Mouse (Mus musculus) T-cell, adult 2 months (primary cell): ENCODE results near the gene Zfp213.
"Not testable (repeated sequence)": the region's sequence is repeated elsewhere in the genome, so short reads cannot be mapped to it uniquely, and the experiment has no call there.

Experiments
- DNase-seq: peaks from one replicate; pipeline ENCODE4 v3.0.0; 2022; ENCODE audit warnings: low spot score

Zfp213 gene

DNA sequence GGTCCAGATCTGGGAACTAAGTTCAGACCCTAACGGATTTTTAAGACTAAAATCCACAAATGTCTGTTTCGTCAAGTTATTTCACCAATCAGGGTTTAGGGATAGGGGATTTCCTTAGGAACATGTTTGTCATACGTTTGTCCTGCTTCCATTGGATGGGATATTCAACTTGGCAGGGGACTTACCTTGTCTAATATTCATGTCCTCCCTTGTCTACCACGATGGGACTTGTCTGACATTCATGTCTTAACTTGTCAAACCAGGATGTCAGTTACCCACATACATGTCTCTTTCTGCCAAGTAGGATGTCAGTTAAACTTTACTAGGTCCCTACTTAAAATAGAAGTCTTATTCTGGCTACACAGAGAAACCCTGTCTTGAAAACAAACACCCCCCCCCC lies 20.1 kb downstream of the Zfp213 start:
- DNase-seq = no peak

DNA sequence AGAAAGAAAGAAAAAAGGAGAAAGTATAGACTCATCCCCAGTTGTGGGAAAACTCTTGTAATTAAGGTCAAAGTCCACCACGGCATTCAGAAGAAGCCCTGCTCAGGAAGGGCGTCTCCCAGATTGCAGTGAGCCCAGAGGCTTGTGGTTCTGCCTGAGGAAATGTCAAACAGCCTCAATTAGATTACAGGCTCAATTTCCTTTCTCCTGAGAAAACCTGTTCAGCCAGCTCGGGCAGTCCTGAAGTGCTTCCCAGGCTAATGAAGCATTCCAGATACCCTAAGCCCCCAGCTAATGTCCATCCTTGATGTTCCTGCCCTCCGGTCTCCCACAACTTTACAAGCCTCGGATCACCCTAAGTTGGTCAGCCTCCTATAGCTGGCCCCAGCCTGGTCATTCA lies 20.7 kb downstream of the Zfp213 start:
- no peak for DNase-seq

DNA sequence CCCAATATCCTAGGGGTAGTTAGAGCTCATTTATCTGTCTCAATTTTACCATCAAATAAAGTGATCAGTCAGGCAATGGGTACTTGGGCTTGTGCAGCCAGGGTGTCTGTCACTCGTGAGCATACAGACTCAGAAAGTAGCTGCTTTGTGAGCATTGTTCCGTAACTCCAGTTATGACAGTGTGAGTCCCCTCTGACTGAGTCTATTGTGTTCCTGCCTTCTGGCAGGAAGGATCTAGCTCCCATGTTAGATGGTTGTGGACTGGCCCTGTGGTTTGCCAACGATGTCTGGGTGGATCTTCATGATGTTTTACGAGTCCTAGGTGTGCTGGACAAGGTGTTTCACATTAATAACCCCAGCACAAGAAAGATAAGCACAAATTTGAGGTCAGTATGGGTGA lies 21.2 kb downstream of the Zfp213 start:
- no peak for DNase-seq

DNA sequence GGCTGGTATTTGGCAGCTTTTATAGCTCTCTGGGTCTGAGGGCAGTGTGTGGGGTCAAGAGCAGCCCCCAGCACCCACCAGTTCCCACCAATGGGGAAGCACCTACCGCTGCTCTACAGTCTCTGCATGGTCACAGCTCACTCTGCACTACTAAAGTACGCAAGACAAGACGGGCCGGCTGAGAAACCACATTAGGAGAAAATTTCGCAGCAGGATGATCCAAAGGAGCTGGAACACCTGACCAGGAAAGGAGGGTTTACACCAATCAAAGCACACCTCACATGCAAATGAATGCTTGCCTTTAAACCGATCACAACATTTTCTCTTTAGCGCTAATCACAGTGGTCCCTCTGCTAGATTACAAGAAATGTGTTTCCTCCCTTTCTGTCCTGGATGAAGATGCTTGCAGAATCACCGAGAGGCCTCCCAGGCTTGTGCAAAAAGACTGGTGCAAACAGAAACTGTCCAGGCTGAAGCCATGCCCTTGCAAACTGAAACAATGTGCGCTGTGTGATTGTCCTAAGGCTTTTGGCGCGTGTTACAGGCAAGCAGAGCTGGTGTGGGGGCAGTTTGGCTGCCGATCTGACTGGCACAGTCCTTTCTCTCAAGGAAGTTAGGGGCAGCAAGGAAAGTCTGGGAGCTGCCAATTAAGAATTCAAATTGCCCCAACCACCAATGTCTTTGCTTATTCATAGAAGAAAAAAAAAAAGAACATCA lies 21.9 kb downstream of the Zfp213 start:
- DNase-seq = no peak

DNA sequence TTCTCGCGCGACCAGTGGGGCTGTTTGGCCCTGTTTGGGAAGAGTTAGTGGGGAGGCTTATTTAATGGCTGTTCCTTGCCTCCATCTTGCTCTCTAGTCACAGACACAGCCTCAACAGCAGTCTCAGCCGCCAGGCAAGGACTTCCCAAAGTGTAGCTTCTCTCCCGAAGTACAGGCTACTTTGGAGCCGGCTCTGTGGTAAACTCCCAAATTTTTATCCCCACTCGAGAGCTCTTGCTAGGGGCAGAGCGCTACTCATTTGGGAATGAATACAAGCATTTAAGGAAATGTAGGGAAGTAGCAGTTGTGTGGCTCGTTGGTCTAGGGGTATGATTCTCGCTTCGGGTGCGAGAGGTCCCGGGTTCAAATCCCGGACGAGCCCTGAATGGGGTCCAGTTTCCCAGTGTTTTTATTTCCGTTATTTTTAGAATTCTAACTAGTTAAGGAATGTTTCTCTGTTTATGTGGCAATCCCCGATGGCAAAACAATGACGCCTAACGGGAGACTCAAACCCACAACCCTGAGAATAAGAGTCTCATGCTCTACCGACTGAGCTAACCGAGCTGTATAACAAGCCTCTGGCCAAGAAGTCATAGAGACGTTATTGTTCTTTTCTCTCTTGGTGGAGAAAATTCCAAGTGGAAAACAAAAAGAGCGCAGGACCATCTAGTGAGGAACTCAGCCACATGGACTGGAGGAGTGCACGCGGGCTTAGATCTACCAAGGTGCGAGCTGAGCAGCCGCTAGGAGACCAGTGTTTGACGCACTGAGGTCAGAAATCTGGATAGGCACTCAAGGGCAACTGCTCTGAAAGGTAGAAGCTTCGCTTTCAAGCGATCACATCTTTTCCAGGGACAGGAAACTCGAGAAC lies 23.2 kb downstream of the Zfp213 start:
- DNase-seq = no peak

DNA sequence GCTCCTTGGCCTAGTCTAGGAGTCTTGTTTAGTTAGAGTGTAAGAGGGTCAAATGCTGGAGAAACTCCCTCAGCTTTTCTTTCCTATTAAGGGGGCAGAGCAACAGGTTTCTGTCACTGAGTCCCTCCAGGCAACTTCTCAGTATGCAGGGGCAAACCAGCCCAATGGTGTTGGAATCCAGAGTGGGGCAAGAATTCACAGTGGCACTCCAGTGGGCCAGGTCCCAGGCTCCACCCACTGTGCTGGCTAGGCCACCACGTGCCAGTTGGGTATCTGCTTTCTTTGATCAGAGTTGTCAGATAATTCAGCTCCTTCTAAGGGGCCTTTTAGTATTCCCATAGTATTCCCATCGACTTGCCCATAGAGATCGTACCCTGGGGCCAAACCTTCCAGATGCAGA lies 23.9 kb downstream of the Zfp213 start:
- no peak for DNase-seq

DNA sequence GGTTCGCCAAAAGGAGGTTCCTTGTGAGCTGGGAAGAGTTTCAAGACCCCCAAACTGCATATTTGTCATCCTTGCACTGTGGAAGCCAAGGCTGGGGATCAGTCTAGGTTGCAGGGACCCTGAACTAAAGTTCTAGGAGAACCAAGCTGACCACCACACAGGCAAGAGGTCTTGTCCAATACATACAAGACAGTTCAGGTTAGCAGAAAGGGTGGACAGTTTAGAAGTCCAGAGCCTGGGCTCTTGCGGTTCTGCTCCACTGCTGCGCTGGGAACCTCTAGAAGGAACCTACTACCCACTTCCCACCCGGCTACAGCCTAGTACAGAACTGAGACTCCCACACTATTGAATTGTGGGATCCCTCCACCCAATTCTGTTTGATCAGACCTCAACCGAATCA lies 24.4 kb downstream of the Zfp213 start:
- no peak for DNase-seq

DNA sequence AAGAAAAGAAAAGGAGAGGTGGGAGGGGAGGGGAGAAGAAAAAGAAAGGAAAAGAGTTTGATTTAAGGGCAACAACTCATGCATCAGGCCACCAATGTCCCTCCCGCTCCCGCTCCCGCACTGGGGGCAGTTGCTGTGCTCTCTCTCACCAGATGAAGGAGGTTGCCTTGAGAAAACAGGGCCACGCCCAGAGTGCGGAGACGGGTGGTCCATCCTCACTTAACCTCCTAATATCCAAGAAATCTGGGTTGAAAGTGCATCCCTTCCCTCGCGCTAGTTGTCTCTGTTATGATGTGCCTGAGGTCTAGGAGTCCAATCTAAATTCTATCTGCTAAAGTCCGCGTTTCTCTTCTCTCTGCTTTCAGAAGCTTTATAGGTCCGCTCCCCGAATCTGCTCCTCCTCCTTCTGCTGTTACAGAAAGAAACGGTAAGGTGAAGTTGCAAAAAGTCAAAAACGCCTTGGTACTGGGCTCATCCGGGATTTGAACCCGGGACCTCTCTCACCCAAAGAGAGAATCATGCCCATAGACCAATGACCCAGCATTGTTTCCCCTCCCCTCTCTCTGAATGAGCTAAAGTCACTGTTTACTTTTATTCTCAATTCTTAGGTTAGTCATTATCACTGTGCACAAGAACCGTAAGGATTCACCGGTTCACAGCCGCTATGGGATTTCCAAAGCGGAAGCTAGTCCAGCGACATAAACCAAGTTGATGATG lies 25.6 kb downstream of the Zfp213 start:
- DNase-seq = no peak

DNA sequence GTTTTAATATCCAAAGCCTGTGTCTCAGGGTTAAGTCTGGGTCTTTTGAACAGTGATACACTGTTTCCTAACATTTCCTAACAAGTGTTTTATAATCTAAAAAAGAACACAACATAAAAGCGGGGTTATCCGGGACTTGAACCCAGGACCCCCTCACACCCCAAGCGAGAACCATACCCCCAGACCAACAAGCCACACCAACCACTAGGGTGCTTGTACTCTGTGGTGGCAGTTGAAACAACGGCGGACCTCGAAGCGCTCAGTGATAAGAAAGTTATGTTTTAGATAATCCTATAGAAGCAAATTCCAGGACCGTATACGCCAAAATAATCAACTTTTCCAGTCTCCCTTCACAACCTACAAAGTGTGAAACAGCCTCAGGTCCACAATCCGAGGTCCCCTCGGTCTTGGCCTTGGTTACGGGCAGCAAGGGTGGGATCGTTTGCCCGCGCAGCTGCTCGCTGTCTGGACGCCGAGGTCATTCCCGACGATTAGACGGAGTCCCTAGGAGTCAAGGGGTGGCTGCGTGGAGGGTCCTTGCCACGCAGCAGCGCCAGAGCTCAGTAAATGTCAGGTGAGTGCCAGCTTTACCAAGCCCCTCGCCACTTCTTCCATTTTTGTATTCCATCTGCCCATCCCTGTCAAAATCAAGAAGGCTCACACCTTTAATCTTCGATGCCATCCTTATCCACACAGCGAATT lies 26.3 kb downstream of the Zfp213 start:
- DNase-seq = no peak

DNA sequence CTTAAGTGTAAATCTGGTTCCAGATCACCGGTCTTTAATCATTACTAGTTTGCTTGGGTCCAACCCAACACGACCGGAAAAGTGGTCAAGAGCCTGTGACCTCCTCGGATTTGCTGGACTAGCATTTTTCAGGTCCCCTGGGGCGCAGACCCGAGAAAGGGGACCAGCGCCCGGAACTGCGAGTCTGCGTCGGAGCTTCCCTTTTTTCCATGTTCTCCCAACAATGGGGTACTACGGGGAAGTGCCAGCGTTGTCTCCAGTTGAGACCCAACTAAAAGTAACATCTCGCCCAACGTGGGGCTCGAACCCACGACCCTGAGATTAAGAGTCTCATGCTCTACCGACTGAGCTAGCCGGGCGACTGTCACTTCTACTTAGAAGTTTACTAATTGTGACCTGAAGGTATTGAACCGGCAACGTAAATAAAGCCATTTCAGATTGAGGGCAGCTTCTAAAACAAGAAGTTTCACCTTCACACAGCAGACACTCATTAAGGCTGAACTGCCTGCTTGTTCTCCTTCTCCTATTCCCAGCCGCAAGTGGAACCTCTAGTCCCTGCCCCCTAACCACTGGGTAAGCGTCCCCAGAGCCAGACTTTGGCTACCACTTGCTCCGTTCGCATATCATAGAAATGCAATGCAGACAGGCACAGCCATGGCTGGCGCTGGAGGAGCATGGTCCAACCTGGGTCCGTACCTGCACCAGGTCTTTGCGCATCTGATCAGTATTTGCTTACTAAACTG lies 28.8 kb downstream of the Zfp213 start:
- not testable (repeated sequence) for DNase-seq

DNA sequence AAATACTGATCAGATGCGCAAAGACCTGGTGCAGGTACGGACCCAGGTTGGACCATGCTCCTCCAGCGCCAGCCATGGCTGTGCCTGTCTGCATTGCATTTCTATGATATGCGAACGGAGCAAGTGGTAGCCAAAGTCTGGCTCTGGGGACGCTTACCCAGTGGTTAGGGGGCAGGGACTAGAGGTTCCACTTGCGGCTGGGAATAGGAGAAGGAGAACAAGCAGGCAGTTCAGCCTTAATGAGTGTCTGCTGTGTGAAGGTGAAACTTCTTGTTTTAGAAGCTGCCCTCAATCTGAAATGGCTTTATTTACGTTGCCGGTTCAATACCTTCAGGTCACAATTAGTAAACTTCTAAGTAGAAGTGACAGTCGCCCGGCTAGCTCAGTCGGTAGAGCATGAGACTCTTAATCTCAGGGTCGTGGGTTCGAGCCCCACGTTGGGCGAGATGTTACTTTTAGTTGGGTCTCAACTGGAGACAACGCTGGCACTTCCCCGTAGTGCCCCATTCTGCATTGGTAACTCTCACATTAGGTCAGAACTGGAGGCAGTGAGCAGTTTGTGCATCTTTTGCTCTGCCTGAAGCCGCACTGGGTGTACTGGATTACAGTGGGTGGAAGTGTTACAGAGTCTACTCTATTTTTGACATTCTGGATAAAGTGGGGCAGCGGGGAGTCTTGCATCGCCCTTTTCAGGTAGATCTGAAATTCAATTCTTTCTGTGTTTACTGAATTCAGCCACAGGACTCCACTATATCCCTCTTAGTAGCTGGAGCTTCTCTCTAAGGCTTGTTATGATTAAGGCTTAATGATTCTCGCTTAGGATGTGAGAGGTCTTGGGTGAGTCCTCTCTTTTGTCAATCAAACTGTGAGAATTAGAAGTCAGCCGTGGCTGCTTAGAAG lies 30.2 kb downstream of the Zfp213 start:
- DNase-seq = not testable (repeated sequence)

DNA sequence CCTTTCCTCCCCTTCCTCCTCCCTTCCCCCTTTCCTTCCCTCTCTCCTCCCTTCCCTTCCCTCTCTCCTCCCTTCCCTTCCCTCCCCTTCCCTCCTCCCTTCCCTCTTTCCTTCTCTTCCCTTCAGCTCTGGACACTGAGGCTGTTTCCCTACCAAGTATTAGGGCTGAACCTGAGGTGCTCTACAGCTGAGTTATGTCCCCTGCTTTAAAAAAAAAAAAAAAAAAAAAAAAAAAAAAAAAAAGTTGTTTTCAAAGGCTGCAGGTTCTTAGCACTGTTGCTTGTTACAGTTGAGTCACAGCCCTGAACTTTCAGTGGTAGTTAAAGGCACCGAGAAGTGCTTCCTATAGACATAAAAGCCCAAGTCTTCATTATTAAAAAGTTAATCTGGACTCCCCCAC lies 32.6 kb downstream of the Zfp213 start:
- DNase-seq = not testable (repeated sequence)

DNA sequence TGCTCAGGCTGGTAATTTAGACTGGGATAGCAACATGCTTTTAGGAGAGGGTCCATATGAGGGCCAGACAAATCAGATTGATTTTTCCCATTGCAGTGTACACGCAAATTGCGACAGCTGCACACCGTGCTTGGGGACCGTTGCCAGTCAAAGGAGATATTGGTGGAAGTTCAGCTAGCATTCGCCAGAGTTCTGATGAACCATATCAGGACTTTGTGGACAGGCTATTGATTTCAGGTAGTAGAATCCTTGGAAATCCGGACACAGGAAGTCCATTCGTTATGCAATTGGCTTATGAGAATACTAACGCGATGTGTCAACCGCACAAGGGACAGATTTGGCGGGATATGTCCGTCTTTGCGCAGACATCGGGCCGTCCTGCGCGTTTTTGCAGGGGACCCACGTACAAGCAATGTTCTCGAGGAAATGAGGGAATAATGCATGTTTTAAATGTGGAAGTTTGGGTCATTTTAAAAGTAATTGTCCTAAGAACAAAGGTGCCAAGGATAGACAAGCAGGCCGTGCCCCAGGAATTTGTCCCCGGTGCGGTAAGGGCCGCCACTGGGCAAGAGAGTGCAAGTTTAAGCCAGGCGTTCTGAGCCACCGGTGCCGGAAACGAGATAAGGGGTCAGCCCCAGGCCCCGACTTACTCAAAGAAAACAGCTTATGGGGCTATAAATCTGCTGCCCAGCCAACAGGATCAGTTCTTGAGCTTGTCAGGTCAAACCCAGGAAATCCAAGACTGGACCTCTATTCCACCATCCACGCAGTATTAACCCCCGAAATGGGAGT lies 40.9 kb downstream of the Zfp213 start:
- not testable (repeated sequence) for DNase-seq

DNA sequence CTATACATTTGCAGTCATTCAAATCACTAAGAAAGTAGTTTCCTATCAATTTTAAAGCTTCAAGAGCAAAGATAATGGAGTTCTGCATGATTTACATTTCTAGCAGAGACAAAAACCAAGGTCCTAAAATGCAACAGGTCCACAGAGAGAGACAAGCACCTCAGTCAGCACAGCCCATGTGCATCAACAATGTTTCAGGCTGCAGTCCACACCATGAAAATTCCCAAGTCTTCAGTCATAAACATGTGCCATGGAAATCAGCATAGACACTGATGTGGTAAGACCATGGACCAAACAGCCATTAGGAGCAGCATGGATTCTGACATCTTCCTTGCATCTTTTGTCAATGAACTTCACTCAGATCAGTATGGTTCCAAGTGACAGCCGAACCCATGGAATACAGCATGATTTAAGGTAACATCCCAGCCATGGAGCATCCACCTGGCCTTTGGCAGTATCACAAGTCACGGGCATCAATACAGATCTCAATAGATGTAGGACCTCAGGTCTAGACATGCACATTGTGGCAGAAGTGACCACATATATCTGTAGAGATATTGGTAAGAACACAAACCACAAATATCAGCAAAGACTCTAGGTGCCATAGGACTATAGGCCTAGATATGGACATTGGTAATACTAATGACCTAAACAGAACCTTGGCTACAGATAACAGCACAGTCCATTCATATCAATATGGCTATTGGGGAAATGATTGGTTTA lies 45.2 kb downstream of the Zfp213 start:
- DNase-seq = no peak
